Mouse (Mus musculus) lung, adult 10 weeks (tissue): ENCODE results near the gene Eif4b. TPM values are rescaled to one million over a fixed set of nuclear protein-coding genes. Genes with fewer than 3 reads are reported as not detected.

Experiments used
- polyA plus RNA-seq: library from polyadenylated mRNA; stranded (reverse); fragments of 350-450 nt; fragmentation: Illumina TruSeq; extraction: RNeasy Lipid Tissue Mini Kit (QIAGEN cat#74804); gene quantifications from one replicate; pipeline ENCODE4 v1.2.3, GENCODE M21; 2014; ENCODE audit warnings: low read depth, low replicate concordance; ENCODE audit not compliant: insufficient read depth

Eif4b gene
- polyA plus RNA-seq, result 66.8 TPM

DNA sequence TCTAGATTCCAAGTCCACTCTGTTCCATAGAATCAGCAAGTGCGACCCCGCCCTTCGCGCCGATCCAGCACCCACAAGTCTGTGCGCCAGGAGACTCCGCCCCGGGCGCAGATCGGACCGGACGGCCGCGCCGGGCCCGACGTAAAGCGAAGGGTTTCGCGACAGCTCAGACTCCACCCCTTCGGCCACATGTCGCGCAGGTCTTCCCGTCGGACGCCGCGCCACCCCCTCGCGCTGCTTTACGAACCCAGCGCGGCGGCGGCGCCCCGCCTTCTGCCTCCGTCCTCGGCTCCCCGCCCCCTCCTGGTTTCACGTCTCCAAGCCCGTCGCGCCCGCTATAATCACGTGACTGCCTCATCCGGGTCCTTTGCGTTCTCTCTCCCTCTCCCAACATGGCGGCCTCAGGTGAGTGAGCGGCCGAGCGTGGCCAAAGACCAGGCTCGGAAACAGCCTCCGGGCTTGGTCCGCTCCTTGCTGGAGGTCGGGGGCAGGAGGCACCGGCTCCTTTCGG lies at the start of gene Eif4b:
Gene Eif4b, plus strand, starts transcription at position 215 of the 511 bp plus-strand sequence.

DNA sequence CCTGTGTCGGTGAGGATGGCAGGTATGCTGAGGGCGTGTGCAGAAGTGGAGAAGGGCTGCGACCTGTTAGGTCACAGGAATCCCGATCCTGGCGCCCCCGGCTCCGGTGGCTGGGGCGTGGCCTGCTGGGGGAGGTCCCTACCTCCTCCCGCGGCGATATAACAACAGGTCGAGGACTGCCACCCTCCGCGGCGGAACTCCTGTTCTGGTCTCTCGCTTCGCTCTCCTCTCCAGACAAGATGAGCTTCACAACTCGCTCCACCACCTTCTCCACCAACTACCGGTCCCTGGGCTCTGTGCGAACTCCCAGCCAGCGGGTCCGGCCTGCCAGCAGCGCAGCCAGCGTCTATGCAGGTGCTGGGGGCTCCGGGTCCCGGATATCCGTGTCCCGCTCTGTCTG lies 45.5 kb upstream of the Eif4b start, which contains the start of gene Krt18:
Gene Krt18, plus strand, starts transcription at position 141 of the 400 bp plus-strand sequence.

DNA sequence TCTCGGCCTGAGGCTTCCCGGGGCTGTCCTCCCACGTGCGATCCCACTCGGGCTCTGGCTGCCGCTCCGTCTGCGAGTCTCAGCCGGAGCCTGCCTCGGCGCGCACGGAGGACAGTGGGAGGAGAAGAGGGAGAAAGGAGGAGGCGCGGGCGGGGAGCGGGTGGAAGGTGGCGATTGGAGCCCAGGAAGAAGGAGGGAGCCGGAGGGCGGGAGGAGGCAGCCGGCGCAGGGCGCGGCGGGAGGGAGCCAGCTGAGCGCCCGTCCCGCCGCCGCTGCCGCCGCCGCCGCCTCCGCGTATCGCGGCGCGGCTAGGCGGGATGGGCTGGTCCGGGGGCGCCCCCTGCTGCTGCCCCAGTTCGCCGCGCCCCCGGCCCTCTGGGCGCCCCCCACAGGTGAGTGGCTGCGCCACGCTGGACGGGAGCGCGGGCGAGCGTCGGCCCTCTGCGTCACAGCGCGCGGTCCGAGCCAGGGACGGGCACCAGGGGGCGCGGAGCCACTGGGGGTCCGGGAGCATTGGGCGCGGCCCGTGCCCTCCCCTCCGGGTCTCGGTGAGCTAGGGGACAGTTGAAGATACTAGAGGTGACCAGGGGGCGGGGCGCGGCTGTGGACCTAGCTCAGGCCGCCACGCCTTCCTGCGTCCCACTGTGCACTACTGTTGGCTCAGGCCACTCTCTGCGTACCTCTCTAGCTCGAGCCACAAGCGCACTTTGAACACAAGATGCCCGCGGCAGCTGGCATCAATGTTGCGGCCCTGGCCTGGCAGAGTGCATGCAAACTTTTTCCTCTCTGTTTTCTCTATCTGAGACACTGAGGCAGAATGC lies 26.8 kb downstream of the Eif4b start, which contains the start of gene Tns2:
Gene Tns2, plus strand, starts transcription at position 253 of the 821 bp plus-strand sequence.

DNA sequence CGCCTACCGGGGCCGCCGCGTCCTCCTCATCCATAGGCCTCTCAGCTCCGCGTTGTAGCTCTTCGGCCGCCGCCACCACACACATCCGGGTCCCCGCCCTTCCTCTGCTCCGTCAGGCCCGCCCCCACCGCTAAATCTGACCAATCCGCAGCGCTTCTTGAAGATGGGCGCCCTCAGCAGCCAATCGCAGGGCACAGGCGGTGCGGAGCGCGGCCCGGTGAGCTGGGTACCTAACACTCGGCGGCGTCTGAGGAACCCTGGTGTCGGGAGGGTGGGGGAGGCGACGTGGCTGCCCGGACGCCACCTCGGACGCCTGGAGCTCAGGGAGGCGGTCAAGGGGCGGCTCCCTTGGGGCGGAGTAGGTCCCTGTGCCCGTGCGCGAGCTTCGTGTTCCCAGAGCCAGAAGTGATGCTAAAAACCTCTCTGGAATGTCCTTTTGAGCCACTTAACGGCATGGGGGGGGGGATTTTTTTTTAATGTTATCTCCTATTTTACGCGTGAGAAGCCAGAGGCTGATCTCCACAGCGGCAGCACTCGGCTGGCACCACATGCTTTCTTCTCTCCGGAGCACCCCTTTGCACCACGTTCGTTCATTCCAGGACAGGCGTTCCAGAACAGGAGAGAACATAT lies 62.7 kb downstream of the Eif4b start, which contains the start of gene Spryd3:
Gene Spryd3, minus strand, starts transcription at position 106 of the 630 bp plus-strand sequence.

DNA sequence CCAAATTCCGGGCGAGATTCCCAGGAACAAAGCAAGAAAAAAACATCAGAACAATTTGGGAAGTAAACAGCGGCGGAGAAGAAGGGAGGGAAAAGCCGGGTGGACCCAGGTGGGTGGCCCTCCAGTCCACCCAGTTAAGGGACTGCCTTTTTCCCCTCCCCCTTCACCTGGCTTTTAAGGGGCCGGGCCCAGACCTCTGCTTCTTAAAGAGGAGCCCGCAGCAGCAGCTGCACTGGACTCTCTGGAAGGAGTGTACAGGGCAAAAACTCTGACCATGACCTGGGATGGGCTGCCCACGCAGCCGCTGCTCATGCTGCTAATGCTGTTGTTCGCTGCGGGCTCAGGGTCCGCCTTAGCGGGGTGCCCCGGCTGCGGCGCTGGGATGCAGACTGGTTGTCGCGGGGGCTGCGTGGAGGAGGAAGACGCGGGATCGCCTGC lies 70.7 kb downstream of the Eif4b start, which contains the start of gene Igfbp6:
Gene Igfbp6, plus strand, starts transcription at position 89 of the 438 bp plus-strand sequence.

Other genes starting within 250 kb of the Eif4b start
- 0.15 TPM for gene Krt1, start 223.0 kb upstream of the Eif4b start, polyA plus RNA-seq
- gene Krt77, start 204.1 kb upstream of the Eif4b start, polyA plus RNA-seq, result not detected
- not detected for gene Krt76, start 180.9 kb upstream of the Eif4b start, polyA plus RNA-seq
- gene Krt4, start 149.0 kb upstream of the Eif4b start, polyA plus RNA-seq, result not detected
- 13.3 TPM for gene Krt79, start 133.4 kb upstream of the Eif4b start, polyA plus RNA-seq
- gene Krt78, start 119.5 kb upstream of the Eif4b start, polyA plus RNA-seq, result 0.10 TPM
- 137 TPM for gene Krt8, start 69.3 kb upstream of the Eif4b start, polyA plus RNA-seq
- 91.4 TPM for gene Krt18, start 45.6 kb upstream of the Eif4b start, polyA plus RNA-seq
- gene Tns2, start 26.6 kb downstream of the Eif4b start, polyA plus RNA-seq, result 166 TPM
- 27.8 TPM for gene Spryd3, start 62.5 kb downstream of the Eif4b start, polyA plus RNA-seq
- gene Igfbp6, start 70.6 kb downstream of the Eif4b start, polyA plus RNA-seq, result 398 TPM
- 0.20 TPM for gene Soat2, start 76.8 kb downstream of the Eif4b start, polyA plus RNA-seq
- gene Zfp740, start 129.5 kb downstream of the Eif4b start, polyA plus RNA-seq, result 35.1 TPM
- gene Csad, start 131.0 kb downstream of the Eif4b start, polyA plus RNA-seq, result 26.9 TPM
- 31.0 TPM for gene Itgb7, start 158.2 kb downstream of the Eif4b start, polyA plus RNA-seq
- gene Rarg, start 183.7 kb downstream of the Eif4b start, polyA plus RNA-seq, result 32.8 TPM
- 0.10 TPM for gene Gm9918, start 196.8 kb downstream of the Eif4b start, polyA plus RNA-seq
- gene Mfsd5, start 205.7 kb downstream of the Eif4b start, polyA plus RNA-seq, result 38.5 TPM
- gene Espl1, start 222.5 kb downstream of the Eif4b start, polyA plus RNA-seq, result 1.2 TPM